ENCODE assay signal across 8 mouse cellular contexts in genomic region chr8:113984845-113985244, GRCm38 (mm10).
A peak's percentile ranks its signal among the peaks of the same experiment; 100 is the strongest.
DNase-seq lines count a peak whose midpoint lies in the region; ATAC-seq lines count a peak whose summit lies in the region.

No protein-coding gene starts in this region.

- no peak overlapping the region for H3K4me2 ChIP-seq in forebrain, embryonic 13.5 days

- 13% methylated on average over 10 of the region's 10 CpGs for WGBS in forebrain, embryonic 13.5 days

- ATAC-seq in forebrain, embryonic 13.5 days: peak; percentile 45; the same call in 1 of the 2 replicates

- no peak overlapping the region for H3K4me3 ChIP-seq in forebrain, embryonic 13.5 days

- H3K4me1 ChIP-seq in forebrain, embryonic 13.5 days: peaks cover 7% of the 10 kb centered on the region

- intact Hi-C loops in left cerebral cortex, postnatal 36 days (cut with DNase I): loop anchor here (1.0 to 10.0 kb wide), 4 partner anchors 133 to 452 kb away; partner anchors contain the start of gene Wwox

- H3K27me3 ChIP-seq in forebrain, embryonic 13.5 days: no peaks in the 10 kb centered on the region

- no peak overlapping the region for H3K27ac ChIP-seq in forebrain, embryonic 13.5 days

- H3K36me3 ChIP-seq in forebrain, embryonic 13.5 days (ENCODE audit: poor library complexity, severe bottlenecking): no peaks in the 10 kb centered on the region

- peak; percentile 18 to 68 for DNase-seq in spleen, postnatal 4 days (ENCODE audit: low spot score in 2 of 2)
- no peak for DNase-seq in spleen, postnatal 36 days (ENCODE audit: low spot score in 2 of 2)
- peak; percentile 67 for DNase-seq in cerebellum, adult 11 months
- peak; percentile 66 for DNase-seq in kidney, adult 18-20 months
- peak; percentile 41 to 47 for DNase-seq in left cerebral cortex, postnatal 36 days (ENCODE audit: low spot score in 2 of 2)
- peak; percentile 71 for DNase-seq in neural tube, embryonic 10.5 days (ENCODE audit: extremely low spot score, low spot score)
- peak; percentile 74 for DNase-seq in thymus, postnatal 4 days

- H3K9ac ChIP-seq in forebrain, embryonic 13.5 days: no peak overlapping the region

- no peaks in the 10 kb centered on the region for H3K9me3 ChIP-seq in forebrain, embryonic 13.5 days (replicated peaks)

Comparison
In these comparisons a context has a peak if more than half of its experiments do, and no peak if none do; other contexts are left out.
1. DNase-seq: peak in spleen, postnatal 4 days (2 of 2), cerebellum, adult 11 months (single experiment), kidney, adult 18-20 months (single experiment), left cerebral cortex, postnatal 36 days (2 of 2), neural tube, embryonic 10.5 days (single experiment) and thymus, postnatal 4 days (single experiment); none in spleen, postnatal 36 days (0 of 2).